Mouse (Mus musculus) inflammation-experienced regulatory T-cells, adult 16 weeks (primary cell): ENCODE data around the gene Olfr492. TPM values are rescaled to one million over a fixed set of nuclear protein-coding genes. Genes with fewer than 3 reads are reported as not detected.

Source experiments
- polyA plus RNA-seq: library from polyadenylated mRNA; unstranded; fragments of 100-300 nt; shearing (Covaris generic); gene quantifications from one replicate; pipeline ENCODE4 v1.2.1, GENCODE M21; 2017

Gene Olfr492
- polyA plus RNA-seq, result not detected

GRCm38 (mm10) chr7:108323574-108323973 is at the start of gene Olfr492:
Olfr492 (minus strand) TSS chr7:108323674.

DNA sequence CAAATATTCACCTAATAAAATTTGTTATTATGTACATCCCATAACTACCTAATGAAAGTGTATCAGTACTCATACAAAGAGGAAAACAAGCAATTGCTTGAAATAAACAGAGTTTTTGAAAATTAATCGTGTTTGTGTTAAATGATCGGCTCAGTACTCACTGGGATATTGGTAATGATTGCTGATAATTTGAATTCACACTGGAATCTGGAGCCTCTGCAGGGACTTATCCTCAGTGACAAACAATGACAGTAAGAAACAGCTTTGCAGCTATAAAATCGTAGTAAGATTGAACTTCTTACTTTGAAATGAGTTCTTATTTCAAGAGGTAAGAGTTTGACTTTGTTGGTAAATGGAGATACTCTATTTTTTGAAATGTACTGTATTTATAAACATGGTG is 41.6 kb upstream of the Olfr492 start, which contains the start of gene Olfr494:
Gene Olfr494, plus strand, starts transcription at position 301 of the 400 bp plus-strand sequence.

GRCm38 (mm10) chr7:108346879-108347278 is 23.4 kb upstream of the Olfr492 start, which contains the start of gene Olfr493:
Olfr493 (minus strand) TSS chr7:108346979.

GRCm38 (mm10) chr7:108313151-108313550 is 10.3 kb downstream of the Olfr492 start, which contains the start of gene Olfr491:
Olfr491 (plus strand) TSS chr7:108313451.

GRCm38 (mm10) chr7:108288834-108289233 is 34.6 kb downstream of the Olfr492 start, which contains the start of gene Olfr490:
Olfr490 (minus strand) TSS chr7:108288934.

Other genes starting within 250 kb of the Olfr492 start
- gene Olfr481, start 243.8 kb downstream of the Olfr492 start, polyA plus RNA-seq, result not detected
- 0.16 TPM for gene Olfr482, start 226.1 kb downstream of the Olfr492 start, polyA plus RNA-seq
- gene Olfr483, start 222.8 kb downstream of the Olfr492 start, polyA plus RNA-seq, result not detected
- gene Olfr484, start 196.2 kb downstream of the Olfr492 start, polyA plus RNA-seq, result not detected
- not detected for gene Olfr485, start 163.8 kb downstream of the Olfr492 start, polyA plus RNA-seq
- not detected for gene Olfr486, start 150.9 kb downstream of the Olfr492 start, polyA plus RNA-seq
- not detected for gene Olfr487, start 109.0 kb downstream of the Olfr492 start, polyA plus RNA-seq
- gene Olfr488, start 65.3 kb downstream of the Olfr492 start, polyA plus RNA-seq, result not detected
- gene Olfr490, start 34.7 kb downstream of the Olfr492 start, polyA plus RNA-seq, result not detected
- gene Olfr491, start 10.2 kb downstream of the Olfr492 start, polyA plus RNA-seq, result not detected
- not detected for gene Olfr493, start 23.3 kb upstream of the Olfr492 start, polyA plus RNA-seq
- gene Olfr494, start 41.7 kb upstream of the Olfr492 start, polyA plus RNA-seq, result not detected
- gene Olfr495, start 69.5 kb upstream of the Olfr492 start, polyA plus RNA-seq, result not detected
- not detected for gene Olfr497, start 96.7 kb upstream of the Olfr492 start, polyA plus RNA-seq
- not detected for gene Olfr498, start 141.7 kb upstream of the Olfr492 start, polyA plus RNA-seq
- not detected for gene Olfr502, start 201.4 kb upstream of the Olfr492 start, polyA plus RNA-seq
- gene Olfr503, start 220.9 kb upstream of the Olfr492 start, polyA plus RNA-seq, result not detected
- not detected for gene Olfr504, start 242.1 kb upstream of the Olfr492 start, polyA plus RNA-seq